Mouse (Mus musculus): ENCODE data around the gene Adam15. TPM values are rescaled to one million over a fixed set of nuclear protein-coding genes. Genes with fewer than 3 reads are reported as not detected.
A peak's percentile ranks its signal among the peaks of the same experiment; 100 is the strongest.

The Adam15 gene
- polyA plus RNA-seq, 1 experiment from 2014 or later, result 61.1 TPM

DNA sequence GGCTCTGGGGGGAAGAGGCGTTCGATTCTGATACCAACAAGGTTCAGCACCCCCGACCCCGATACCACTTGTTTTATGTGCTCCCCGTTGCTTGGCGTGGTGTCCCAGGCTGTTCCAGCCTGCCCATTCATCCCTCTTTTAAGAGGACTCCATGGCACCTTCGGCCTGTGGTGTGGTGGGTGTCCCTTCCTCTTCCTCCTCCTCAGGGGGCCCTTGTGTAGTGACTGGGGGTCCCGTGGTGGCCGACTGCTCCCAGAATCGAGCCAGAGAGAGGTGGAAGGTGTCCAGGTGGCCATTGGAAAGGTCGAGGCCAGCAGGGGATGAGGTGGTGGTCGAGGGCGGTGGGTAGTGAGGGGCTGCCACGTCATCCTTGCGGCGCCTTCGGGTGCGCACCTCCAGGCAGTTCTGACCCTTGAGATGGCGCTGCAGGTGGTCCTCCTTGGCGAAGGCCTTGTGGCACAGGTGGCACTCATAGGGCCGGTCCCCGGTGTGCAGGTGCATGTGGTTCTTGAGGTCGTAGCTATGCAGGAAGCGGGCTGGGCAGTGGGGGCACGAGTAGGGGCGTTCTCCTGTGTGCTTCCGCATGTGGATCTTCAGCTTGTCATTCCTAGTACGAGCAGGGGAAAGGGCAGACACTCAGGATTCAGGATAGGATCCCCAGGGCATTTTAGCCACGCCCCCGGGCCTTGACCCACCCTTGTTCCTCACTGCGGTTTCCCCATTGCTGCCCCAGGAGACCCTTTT lies 29.8 kb upstream of the Adam15 start:
- Histone ChIP-seq H3K4me1 (ENCODE audit: control insufficient read depth, insufficient read depth, low read length) (peaks cover 24% of the 10 kb centered on the region), H3K4me2 (ENCODE audit: low read depth, low read length) (no peak overlapping the region), H3K9ac (ENCODE audit: low read length) (no peak overlapping the region), H3K27me3 (ENCODE audit: control insufficient read depth, insufficient read depth, low read length) (no peaks in the 10 kb centered on the region), H3K9me3 (replicated peaks; ENCODE audit: control insufficient read depth, low read length) (no peaks in the 10 kb centered on the region), H3K27ac (ENCODE audit: low read length) (peak overlapping the region; percentile 86), H3K36me3 (ENCODE audit: control insufficient read depth, insufficient read depth, low read length) (peaks cover 11% of the 10 kb centered on the region; the same call in 1 of the 2 replicates), H3K4me3 (replicated peaks; ENCODE audit: low read length) (no peak overlapping the region)
- no peak for ATAC-seq (ENCODE audit: insufficient read depth, low FRiP score)
- WGBS, result 86% methylated on average over 31 of the region's 31 CpGs

- WGBS, result 1% methylated on average over 27 of the region's 29 CpGs
- H3K4me1 ChIP-seq (ENCODE audit: control insufficient read depth, insufficient read depth, low read length), result peaks cover 17% of the 10 kb centered on the region
- ATAC-seq (ENCODE audit: insufficient read depth, low FRiP score), result peak; percentile 93
Measured at GRCm38 (mm10) chr3:89378394-89379067, 28.7 kb upstream of the Adam15 start.

DNA sequence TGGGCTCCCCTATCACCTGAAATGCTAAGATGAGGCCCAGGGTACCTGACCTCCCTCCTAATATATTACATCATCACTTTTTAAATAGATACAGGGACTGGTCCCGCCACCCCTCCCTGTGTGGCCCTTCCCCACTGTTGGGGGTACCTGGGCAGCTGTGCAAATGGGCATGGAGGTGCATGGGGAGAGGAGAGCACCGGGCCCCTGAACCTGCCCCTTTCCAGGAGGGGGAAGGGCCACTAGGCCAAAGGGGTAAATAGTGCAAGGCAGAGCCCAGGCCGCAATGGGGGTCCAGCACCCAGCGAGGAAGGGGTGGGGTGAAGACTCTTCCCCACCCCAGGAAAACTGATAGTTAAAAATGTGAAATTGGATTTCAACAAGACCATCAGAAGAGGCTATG lies 28.0 kb upstream of the Adam15 start:
- 69% methylated on average over 4 of the region's 4 CpGs for WGBS
- H3K9me3 ChIP-seq (replicated peaks; ENCODE audit: control insufficient read depth, low read length), result no peaks in the 10 kb centered on the region
- H3K4me3 ChIP-seq (replicated peaks; ENCODE audit: low read length), result peak overlapping the region; percentile 56; the same call in 1 of the 2 replicates
- H3K36me3 ChIP-seq (ENCODE audit: control insufficient read depth, insufficient read depth, low read length), result peaks cover 11% of the 10 kb centered on the region; the same call in 1 of the 2 replicates
- no peak; the same call in 1 of the 2 replicates for ATAC-seq (ENCODE audit: insufficient read depth, low FRiP score)
- no peaks in the 10 kb centered on the region for H3K27me3 ChIP-seq (ENCODE audit: control insufficient read depth, insufficient read depth, low read length)
- peak overlapping the region; percentile 70 for H3K4me2 ChIP-seq (ENCODE audit: low read depth, low read length)
- H3K4me1 ChIP-seq (ENCODE audit: control insufficient read depth, insufficient read depth, low read length), result peaks cover 17% of the 10 kb centered on the region
- H3K27ac ChIP-seq (ENCODE audit: low read length), result peak overlapping the region; percentile 86; the same call in 1 of the 2 replicates
- H3K9ac ChIP-seq (ENCODE audit: low read length), result peak overlapping the region; percentile 80

More at GRCm38 (mm10) chr3:89378394-89379067, 28.7 kb upstream of the Adam15 start:
- Histone ChIP-seq H3K36me3 (ENCODE audit: control insufficient read depth, insufficient read depth, low read length) (peaks cover 11% of the 10 kb centered on the region; the same call in 1 of the 2 replicates), H3K9me3 (replicated peaks; ENCODE audit: control insufficient read depth, low read length) (no peaks in the 10 kb centered on the region), H3K27ac (ENCODE audit: low read length) (peak overlapping the region; percentile 86), H3K27me3 (ENCODE audit: control insufficient read depth, insufficient read depth, low read length) (no peaks in the 10 kb centered on the region), H3K4me3 (replicated peaks; ENCODE audit: low read length) (peak overlapping the region; percentile 56), H3K4me2 (ENCODE audit: low read depth, low read length) (peak overlapping the region; percentile 70), H3K9ac (ENCODE audit: low read length) (peak overlapping the region; percentile 80)

GRCm38 (mm10) chr3:89373581-89374231 lies 23.9 kb upstream of the Adam15 start:
- Histone ChIP-seq H3K9ac (ENCODE audit: low read length) (no peak overlapping the region), H3K4me1 (ENCODE audit: control insufficient read depth, insufficient read depth, low read length) (peaks cover 11% of the 10 kb centered on the region), H3K4me2 (ENCODE audit: low read depth, low read length) (no peak overlapping the region), H3K27ac (ENCODE audit: low read length) (peak overlapping the region; percentile 23; the same call in 1 of the 2 replicates), H3K9me3 (replicated peaks; ENCODE audit: control insufficient read depth, low read length) (no peaks in the 10 kb centered on the region), H3K27me3 (ENCODE audit: control insufficient read depth, insufficient read depth, low read length) (no peaks in the 10 kb centered on the region), H3K36me3 (ENCODE audit: control insufficient read depth, insufficient read depth, low read length) (no peaks in the 10 kb centered on the region), H3K4me3 (replicated peaks; ENCODE audit: low read length) (no peak overlapping the region)
- whole genome bisulfite sequencing, result 43% methylated on average over 5 of the region's 5 CpGs
- no peak for ATAC-seq (ENCODE audit: insufficient read depth, low FRiP score)

GRCm38 (mm10) chr3:89367338-89367737 lies 17.5 kb upstream of the Adam15 start:
- no peak overlapping the region for H3K4me2 ChIP-seq (ENCODE audit: low read depth, low read length)
- no peak for ATAC-seq (ENCODE audit: insufficient read depth, low FRiP score)
- H3K27ac ChIP-seq (ENCODE audit: low read length), result no peak overlapping the region
- no peaks in the 10 kb centered on the region for H3K27me3 ChIP-seq (ENCODE audit: control insufficient read depth, insufficient read depth, low read length)
- no peak overlapping the region for H3K4me3 ChIP-seq (replicated peaks; ENCODE audit: low read length)
- WGBS, result 53% methylated on average over 11 of the region's 11 CpGs
- H3K36me3 ChIP-seq (ENCODE audit: control insufficient read depth, insufficient read depth, low read length), result no peaks in the 10 kb centered on the region
- H3K9ac ChIP-seq (ENCODE audit: low read length), result no peak overlapping the region
- 0 out of 2 replicates have a peak, but pooled peaks cover 4% of the 10 kb centered on the region for H3K4me1 ChIP-seq (ENCODE audit: control insufficient read depth, insufficient read depth, low read length)
- H3K9me3 ChIP-seq (replicated peaks; ENCODE audit: control insufficient read depth, low read length), result no peaks in the 10 kb centered on the region

GRCm38 (mm10) chr3:89365486-89366414 lies 16.0 kb upstream of the Adam15 start:
- H3K27ac ChIP-seq (ENCODE audit: low read length), result no peak overlapping the region
- 0 out of 2 replicates have a peak, but pooled peaks have one; percentile 19 for ATAC-seq (ENCODE audit: insufficient read depth, low FRiP score)
- 0 out of 2 replicates have a peak, but pooled peaks cover 4% of the 10 kb centered on the region for H3K4me1 ChIP-seq (ENCODE audit: control insufficient read depth, insufficient read depth, low read length)
- no peaks in the 10 kb centered on the region for H3K9me3 ChIP-seq (replicated peaks; ENCODE audit: control insufficient read depth, low read length)
- no peaks in the 10 kb centered on the region for H3K27me3 ChIP-seq (ENCODE audit: control insufficient read depth, insufficient read depth, low read length)
- H3K4me2 ChIP-seq (ENCODE audit: low read depth, low read length), result no peak overlapping the region
- peak overlapping the region; percentile 55 for H3K9ac ChIP-seq (ENCODE audit: low read length)
- H3K36me3 ChIP-seq (ENCODE audit: control insufficient read depth, insufficient read depth, low read length), result no peaks in the 10 kb centered on the region
- 55% methylated on average over 20 of the region's 20 CpGs for WGBS
- H3K4me3 ChIP-seq (replicated peaks; ENCODE audit: low read length), result no peak overlapping the region

DNA sequence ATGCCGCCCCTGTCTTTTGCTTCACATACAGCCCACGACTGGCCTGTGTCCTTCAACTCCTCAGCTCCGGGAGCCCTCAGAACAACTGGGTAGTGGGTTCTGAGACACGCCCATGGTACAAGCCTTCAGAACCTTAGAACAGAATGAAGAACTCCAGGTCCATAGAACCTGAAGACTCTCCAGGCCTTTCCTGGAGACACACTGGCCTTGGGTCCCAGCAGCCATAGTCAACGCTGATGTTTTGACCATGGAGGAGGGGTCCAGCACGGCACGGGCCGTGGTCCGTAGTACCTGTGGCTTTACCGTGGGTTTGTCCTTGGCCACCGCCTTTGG lies 15.3 kb upstream of the Adam15 start, which contains the start of gene Dcst1:
TSS of gene Dcst1 (minus strand) at position 101 of the 333 bp plus-strand sequence.
- no peaks in the 10 kb centered on the region for H3K9me3 ChIP-seq (replicated peaks; ENCODE audit: control insufficient read depth, low read length)
- no peaks in the 10 kb centered on the region for H3K27me3 ChIP-seq (ENCODE audit: control insufficient read depth, insufficient read depth, low read length)
- H3K36me3 ChIP-seq (ENCODE audit: control insufficient read depth, insufficient read depth, low read length), result no peaks in the 10 kb centered on the region
- WGBS, result 87% methylated on average over 11 of the region's 11 CpGs
- peak within 1 kb of the TSS; percentile 55 for H3K9ac ChIP-seq (ENCODE audit: low read length)
- no peak within 1 kb of the TSS for H3K27ac ChIP-seq (ENCODE audit: low read length)
- H3K4me1 ChIP-seq (ENCODE audit: control insufficient read depth, insufficient read depth, low read length), result 0 out of 2 replicates have a peak, but pooled peaks cover 4% of the 10 kb centered on the region
- H3K4me3 ChIP-seq (replicated peaks; ENCODE audit: low read length), result no peak within 1 kb of the TSS
- no peak for ATAC-seq (ENCODE audit: insufficient read depth, low FRiP score)
- no peak within 1 kb of the TSS for H3K4me2 ChIP-seq (ENCODE audit: low read depth, low read length)

GRCm38 (mm10) chr3:89364631-89365030 lies 14.8 kb upstream of the Adam15 start:
- Histone ChIP-seq H3K4me1 (ENCODE audit: control insufficient read depth, insufficient read depth, low read length) (peaks cover 7% of the 10 kb centered on the region; the same call in 1 of the 2 replicates), H3K4me3 (replicated peaks; ENCODE audit: low read length) (no peak overlapping the region), H3K9me3 (replicated peaks; ENCODE audit: control insufficient read depth, low read length) (no peaks in the 10 kb centered on the region), H3K27me3 (ENCODE audit: control insufficient read depth, insufficient read depth, low read length) (no peaks in the 10 kb centered on the region), H3K36me3 (ENCODE audit: control insufficient read depth, insufficient read depth, low read length) (no peaks in the 10 kb centered on the region), H3K4me2 (ENCODE audit: low read depth, low read length) (no peak overlapping the region), H3K27ac (ENCODE audit: low read length) (no peak overlapping the region), H3K9ac (ENCODE audit: low read length) (no peak overlapping the region)
- WGBS, result 68% methylated on average over 8 of the region's 8 CpGs
- ATAC-seq (ENCODE audit: insufficient read depth, low FRiP score), result no peak
